Mouse (Mus musculus): ENCODE measurements around the gene Btrc.

DNA sequence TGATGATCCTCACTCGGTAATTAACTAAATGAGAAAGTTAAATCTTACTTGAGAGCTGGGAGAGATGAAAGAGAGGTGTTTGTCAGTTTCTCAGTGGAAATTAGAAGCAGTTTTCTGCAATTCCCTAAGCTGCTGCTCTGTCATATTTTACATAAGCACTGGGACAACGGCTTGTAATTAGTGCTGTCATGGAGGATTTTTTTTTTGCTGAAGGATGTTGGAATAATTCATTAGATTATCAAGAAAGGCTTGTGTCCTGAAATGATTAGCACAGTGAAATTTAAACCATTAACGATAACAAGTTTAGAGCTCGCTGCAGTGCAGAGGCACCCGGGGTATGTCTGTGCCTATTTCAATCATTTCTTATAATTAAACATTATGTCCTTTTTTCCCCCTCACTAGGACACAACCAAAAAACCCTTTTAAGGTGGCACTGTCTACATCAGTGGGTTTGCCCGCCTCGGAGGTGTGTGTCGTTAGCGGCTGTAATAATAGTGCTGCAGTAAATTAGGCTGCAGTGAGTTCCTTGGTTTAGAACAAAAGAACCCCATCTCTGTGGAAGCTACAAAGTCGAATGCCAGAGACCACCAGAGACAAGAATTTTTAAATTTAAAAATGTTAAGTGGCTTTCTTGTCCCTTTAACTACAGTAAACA, 130.7 kb downstream of the Btrc start:
- no peak for TF ChIP-seq POLR2A (IDR thresholded peaks at IDR 0.05; ENCODE audit: insufficient read depth, low read depth, low read length)
- TF ChIP-seq CTCF (IDR thresholded peaks at IDR 0.05) = no peak
- no peak for TF ChIP-seq EP300 (IDR thresholded peaks at IDR 0.05; ENCODE audit: insufficient read depth, low read depth, low read length)

Data from heart, adult 2 months (tissue).